Mouse (Mus musculus) MEL (cell line): ENCODE measurements around the gene Fer. TPM values are rescaled to one million over a fixed set of nuclear protein-coding genes. Genes with fewer than 3 reads are reported as not detected.

ENCODE experiments used
- DNase-seq: peaks from one replicate; pipeline ENCODE4 v3.0.0; 2011; ENCODE audit warnings: low read depth, low spot score
- H3K27ac ChIP-seq: 2 replicates; pipeline ENCODE4 v1.5.1; 2012; ENCODE audit warnings: low read depth, mild to moderate bottlenecking, control low read depth, low read length, moderate library complexity; ENCODE audit not compliant: control insufficient read depth
- H3K27me3 ChIP-seq, 2 experiments: fragments of 150-350 bp in 1 of 2; sonication (generic) in 1 of 2; 2 replicates each; pipeline ENCODE4 v1.6.1; 2012; ENCODE audit warnings: low read length in 2 of 2, mild to moderate bottlenecking in 2 of 2, improper control_type of control experiment in 1 of 2, moderate library complexity in 1 of 2; ENCODE audit not compliant: insufficient read depth in 2 of 2, control insufficient read depth in 1 of 2
- H3K36me3 ChIP-seq, 2 experiments: 2 replicates each; pipeline ENCODE4 v1.6.1; 2012 to 2014; ENCODE audit warnings: low read length in 2 of 2, improper control_type of control experiment in 1 of 2, inconsistent platforms in 1 of 2, mild to moderate bottlenecking in 1 of 2; ENCODE audit not compliant: insufficient read depth in 2 of 2, control insufficient read depth in 1 of 2
- H3K4me1 ChIP-seq, 2 experiments: fragments of 150-350 bp in 1 of 2; sonication (generic) in 1 of 2; 2 replicates each; pipeline ENCODE4 v1.6.1; 2012; ENCODE audit warnings: low read length in 2 of 2, improper control_type of control experiment in 1 of 2, mild to moderate bottlenecking in 1 of 2; ENCODE audit not compliant: insufficient read depth in 2 of 2, control insufficient read depth in 1 of 2
- H3K4me3 ChIP-seq, 2 experiments: fragments of 150-350 bp in 1 of 2; sonication (generic) in 1 of 2; 2 replicates each; pipeline ENCODE4 v1.5.1; 2012; ENCODE audit warnings: low read depth in 2 of 2, low read length in 2 of 2, mild to moderate bottlenecking in 2 of 2, moderate library complexity in 2 of 2, control low read depth in 1 of 2, improper control_type of control experiment in 1 of 2; ENCODE audit not compliant: control insufficient read depth in 1 of 2, insufficient read depth in 1 of 2
- H3K79me2 ChIP-seq: 2 replicates; pipeline ENCODE4 v1.6.1; 2012; ENCODE audit warnings: mild to moderate bottlenecking, low read length, moderate library complexity; ENCODE audit not compliant: control insufficient read depth, poor library complexity, insufficient read depth
- H3K9ac ChIP-seq: 2 replicates; pipeline ENCODE4 v1.6.1; 2012; ENCODE audit warnings: low read depth, mild to moderate bottlenecking, control low read depth, low read length, moderate library complexity; ENCODE audit not compliant: control insufficient read depth, poor library complexity, severe bottlenecking
- H3K9me3 ChIP-seq: fragments of 150-350 bp; sonication (generic); replicated peaks from 2 replicates; pipeline ENCODE4 v1.6.1; 2012; ENCODE audit warnings: mild to moderate bottlenecking, low read length, improper control_type of control experiment, moderate library complexity; ENCODE audit not compliant: insufficient read depth
- BHLHE40 ChIP-seq: IDR thresholded peaks from 2 replicates; pipeline ENCODE4 v1.6.1; 2012; ENCODE audit warnings: low read depth, mild to moderate bottlenecking, inconsistent platforms, low read length, improper control_type of control experiment, borderline replicate concordance
- CHD1 ChIP-seq: IDR thresholded peaks from 2 replicates; pipeline ENCODE4 v1.6.1; 2012; ENCODE audit warnings: low read depth, mild to moderate bottlenecking, inconsistent platforms, low read length, improper control_type of control experiment
- CTCF ChIP-seq, 3 experiments: IDR thresholded peaks in 2 of 3; conservative IDR thresholded peaks in 1 of 3; 2 replicates each; pipeline ENCODE4 v1.5.1; 2011 to 2012; ENCODE audit warnings: low read length in 3 of 3, low read depth in 2 of 3, mild to moderate bottlenecking in 2 of 3, improper control_type of control experiment in 1 of 3, inconsistent platforms in 1 of 3, mixed read lengths in 1 of 3, moderate library complexity in 1 of 3; ENCODE audit not compliant: control insufficient read depth in 1 of 3, insufficient read depth in 1 of 3, poor library complexity in 1 of 3, severe bottlenecking in 1 of 3
- E2F4 ChIP-seq: IDR thresholded peaks from 2 replicates; pipeline ENCODE4 v1.6.1; 2011; ENCODE audit warnings: low read depth, low read length, improper control_type of control experiment, borderline replicate concordance
- ELF1 ChIP-seq: IDR thresholded peaks from 2 replicates; pipeline ENCODE4 v1.6.1; 2014; ENCODE audit warnings: low read depth, mild to moderate bottlenecking, inconsistent platforms, low read length, improper control_type of control experiment, moderate library complexity
- EP300 ChIP-seq, 2 experiments: IDR thresholded peaks; 2 replicates each; pipeline ENCODE4 v1.6.1; 2011; ENCODE audit warnings: improper control_type of control experiment in 2 of 2, low read length in 2 of 2, low read depth in 1 of 2, mild to moderate bottlenecking in 1 of 2
- ETS1 ChIP-seq: IDR thresholded peaks from 2 replicates; pipeline ENCODE4 v1.6.1; 2012; ENCODE audit warnings: low read depth, mild to moderate bottlenecking, inconsistent platforms, low read length, improper control_type of control experiment, moderate library complexity
- GATA1 ChIP-seq: IDR thresholded peaks from 2 replicates; pipeline ENCODE4 v1.6.1; 2011; ENCODE audit warnings: low read depth, low read length, improper control_type of control experiment
- HCFC1 ChIP-seq: IDR thresholded peaks from 2 replicates; pipeline ENCODE4 v1.6.1; 2012; ENCODE audit warnings: low read depth, mild to moderate bottlenecking, inconsistent platforms, low read length, improper control_type of control experiment, moderate library complexity
- JUND ChIP-seq: IDR thresholded peaks from 2 replicates; pipeline ENCODE4 v1.6.1; 2011; ENCODE audit warnings: low read depth, mild to moderate bottlenecking, improper control_type of control experiment, low read length
- MAFK ChIP-seq: IDR thresholded peaks from 2 replicates; pipeline ENCODE4 v1.6.1; 2011; ENCODE audit warnings: low read depth, mild to moderate bottlenecking, low read length, improper control_type of control experiment, borderline replicate concordance
- MAX ChIP-seq: IDR thresholded peaks from 2 replicates; pipeline ENCODE4 v1.6.1; 2011; ENCODE audit warnings: low read length, improper control_type of control experiment
- MXI1 ChIP-seq: IDR thresholded peaks from 2 replicates; pipeline ENCODE4 v1.6.1; 2011; ENCODE audit warnings: mild to moderate bottlenecking, low read depth, low read length, improper control_type of control experiment
- MYB ChIP-seq: IDR thresholded peaks from 2 replicates; pipeline ENCODE4 v1.6.1; 2011; ENCODE audit warnings: mild to moderate bottlenecking, low read depth, low read length, improper control_type of control experiment
- MYC ChIP-seq: IDR thresholded peaks from 2 replicates; pipeline ENCODE4 v1.6.1; 2011; ENCODE audit warnings: low read depth, mild to moderate bottlenecking, low read length, improper control_type of control experiment, moderate library complexity
- NELFE ChIP-seq: IDR thresholded peaks from 2 replicates; pipeline ENCODE4 v1.6.1; 2011; ENCODE audit warnings: low read depth, low read length, improper control_type of control experiment
- NRF1 ChIP-seq: IDR thresholded peaks from 2 replicates; pipeline ENCODE4 v1.6.1; 2014; ENCODE audit warnings: low read depth, mild to moderate bottlenecking, inconsistent platforms, low read length, improper control_type of control experiment, moderate library complexity; ENCODE audit not compliant: poor library complexity, insufficient read depth, severe bottlenecking
- POLR2AphosphoS2 ChIP-seq: IDR thresholded peaks from 2 replicates; pipeline ENCODE4 v1.6.1; 2011; ENCODE audit warnings: low read length, improper control_type of control experiment
- POLR2AphosphoS5 ChIP-seq: IDR thresholded peaks from 2 replicates; pipeline ENCODE4 v1.6.1; 2012; ENCODE audit warnings: low read depth, borderline replicate concordance, mild to moderate bottlenecking, inconsistent platforms, low read length, moderate library complexity, mixed read lengths
- RCOR1 ChIP-seq: IDR thresholded peaks from 2 replicates; pipeline ENCODE4 v1.6.1; 2012; ENCODE audit warnings: low read depth, mild to moderate bottlenecking, inconsistent platforms, low read length, improper control_type of control experiment
- SIN3A ChIP-seq: IDR thresholded peaks from 2 replicates; pipeline ENCODE4 v1.6.1; 2012; ENCODE audit warnings: low read length, improper control_type of control experiment, inconsistent platforms
- SMC3 ChIP-seq: IDR thresholded peaks from 2 replicates; pipeline ENCODE4 v1.6.1; 2011; ENCODE audit warnings: low read depth, low read length, improper control_type of control experiment
- TAL1 ChIP-seq: IDR thresholded peaks from 2 replicates; pipeline ENCODE4 v1.6.1; 2012; ENCODE audit warnings: mild to moderate bottlenecking, inconsistent platforms, low read length, moderate library complexity, mixed read lengths
- TBP ChIP-seq: IDR thresholded peaks from 2 replicates; pipeline ENCODE4 v1.8.0; 2011; ENCODE audit warnings: low read depth, low read length, improper control_type of control experiment
- UBTF ChIP-seq: IDR thresholded peaks from 2 replicates; pipeline ENCODE4 v1.6.1; 2012; ENCODE audit warnings: low read depth, mild to moderate bottlenecking, inconsistent platforms, low read length, improper control_type of control experiment, moderate library complexity, borderline replicate concordance; ENCODE audit not compliant: insufficient read depth
- ZC3H11A ChIP-seq: IDR thresholded peaks from 2 replicates; pipeline ENCODE4 v1.6.1; 2012; ENCODE audit warnings: low read depth, mild to moderate bottlenecking, inconsistent platforms, low read length, improper control_type of control experiment
- ZMIZ1 ChIP-seq: IDR thresholded peaks from 2 replicates; pipeline ENCODE4 v1.6.1; 2012; ENCODE audit warnings: low read depth, mild to moderate bottlenecking, inconsistent platforms, low read length, improper control_type of control experiment, moderate library complexity
- ZNF384 ChIP-seq: IDR thresholded peaks from 2 replicates; pipeline ENCODE4 v1.6.1; 2012; ENCODE audit warnings: low read depth, mild to moderate bottlenecking, inconsistent platforms, low read length, improper control_type of control experiment
- polyA plus RNA-seq, 2 experiments: library from polyadenylated mRNA; stranded (reverse) in 1 of 2; unstranded in 1 of 2; fragments of >175 nt in 1 of 2; fragments of >200 nt in 1 of 2; gene quantifications; 2 replicates each; pipeline versions ENCODE4 v1.2.1 to v1.2.4; 2012; ENCODE audit warnings: low replicate concordance in 2 of 2, low read depth in 1 of 2; ENCODE audit not compliant: insufficient read length in 2 of 2, insufficient read depth in 1 of 2, missing spikeins in 1 of 2
- total RNA-seq: library from RNA; depleted of rRNA; stranded (reverse); fragments of 300-350 nt; gene quantifications from 2 replicates; pipeline ENCODE4 v1.2.3, GENCODE M21; 2012

Fer gene
- total and polyA plus RNA-seq, 3 experiments, result 8.5 to 11.2 TPM; not detected in 1

DNA sequence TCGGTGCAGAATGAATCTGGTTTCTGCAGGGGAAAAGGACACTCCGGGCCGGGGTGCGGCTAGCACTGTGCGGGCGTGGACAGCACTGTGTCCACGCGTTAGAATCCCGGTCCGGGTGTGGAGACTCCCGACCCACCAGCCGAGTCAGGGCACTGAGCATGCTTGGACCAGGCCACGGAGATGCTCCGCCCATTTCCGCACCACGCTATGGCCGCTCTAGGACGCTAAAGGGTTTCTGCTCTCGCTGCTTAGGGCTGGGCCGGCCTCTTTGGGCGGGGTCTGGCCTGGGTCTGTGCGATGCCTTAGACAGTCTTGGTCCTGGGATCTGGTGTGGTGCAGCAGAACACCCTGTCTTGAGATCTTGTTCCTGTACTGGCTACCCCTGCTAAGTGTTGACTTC, 13.3 kb upstream of the Fer start (continued):
- no peak for TF ChIP-seq CTCF (IDR thresholded peaks at IDR 0.05 in 2 of 3, conservative IDR thresholded peaks at IDR 0.05 in 1 of 3; ENCODE audit: control insufficient read depth in 1 of 3, insufficient read depth in 1 of 3, low read depth in 2 of 3, low read length in 3 of 3, poor library complexity in 1 of 3, severe bottlenecking in 1 of 3)

GRCm38 (mm10) chr17:63850016-63850415, 12.8 kb upstream of the Fer start:
- Histone ChIP-seq H3K4me3 (peak overlapping the region; percentile 90 to 99), H3K27me3 (no peaks in the 10 kb centered on the region), H3K27ac (peak overlapping the region; percentile 3), H3K9me3 (no peaks in the 10 kb centered on the region), H3K4me1 (peaks cover 0 to 10% of the 10 kb centered on the region in 2 experiments; a peak in 3 of 4 replicates), H3K9ac (peak overlapping the region; percentile 62), H3K36me3 (peaks cover 0 to 8% of the 10 kb centered on the region in 2 experiments; a peak in 2 of 4 replicates), H3K79me2 (peaks cover 2% of the 10 kb centered on the region; the same call in 1 of the 2 replicates)
- DNase-seq, result peak; percentile 54
- TF ChIP-seq UBTF (no peak), TAL1 (no peak), SMC3 (no peak)

GRCm38 (mm10) chr17:63857023-63857544, 5.8 kb upstream of the Fer start:
- Histone ChIP-seq H3K4me1 (peaks cover 5 to 14% of the 10 kb centered on the region in 2 experiments; a peak in 3 of 4 replicates), H3K4me3 (peak overlapping the region; percentile 40 to 44), H3K27me3 (no peaks in the 10 kb centered on the region), H3K27ac (peak overlapping the region; percentile 76), H3K79me2 (no peaks in the 10 kb centered on the region), H3K36me3 (peaks cover 0 to 13% of the 10 kb centered on the region in 2 experiments; a peak in 2 of 4 replicates), H3K9me3 (no peaks in the 10 kb centered on the region), H3K9ac (peak overlapping the region; percentile 41)
- peak; percentile 83 for DNase-seq
- no peak for TF ChIP-seq SMC3
- peak; percentile 69 to 81 for TF ChIP-seq EP300 (IDR thresholded peaks at IDR 0.05; ENCODE audit: low read depth in 1 of 2, low read length in 2 of 2)
- TF ChIP-seq CHD1, result no peak
- TF ChIP-seq NRF1, result no peak
- TF ChIP-seq POLR2AphosphoS2, result no peak
- 0 out of 2 replicates have a peak, but pooled peaks have one; percentile 17 for TF ChIP-seq MXI1
- 0 out of 2 replicates have a peak, but pooled peaks have one; percentile 26 for TF ChIP-seq TBP
- no peak for TF ChIP-seq ELF1
- 0 out of 2 replicates have a peak, but pooled peaks have one; percentile 42 for TF ChIP-seq MYC
- TF ChIP-seq ZNF384, result peak; percentile 95
- TF ChIP-seq MAX, result no peak
- TF ChIP-seq E2F4, result no peak
- TF ChIP-seq JUND, result no peak
- TF ChIP-seq MAFK, result no peak; the same call in 1 of the 2 replicates
- TF ChIP-seq HCFC1, result 0 out of 2 replicates have a peak, but pooled peaks have one; percentile 11
- TF ChIP-seq ZC3H11A, result no peak
- TF ChIP-seq SIN3A, result peak; percentile 71
- TF ChIP-seq CTCF (IDR thresholded peaks at IDR 0.05 in 2 of 3, conservative IDR thresholded peaks at IDR 0.05 in 1 of 3; ENCODE audit: control insufficient read depth in 1 of 3, insufficient read depth in 1 of 3, low read depth in 2 of 3, low read length in 3 of 3, poor library complexity in 1 of 3, severe bottlenecking in 1 of 3), result no peak
- TF ChIP-seq MYB, result no peak
- TF ChIP-seq RCOR1, result peak; percentile 66
- TF ChIP-seq ZMIZ1, result no peak
- TF ChIP-seq NELFE, result no peak
- no peak for TF ChIP-seq POLR2AphosphoS5
- TF ChIP-seq BHLHE40, result no peak
- TF ChIP-seq GATA1, result peak; percentile 86
- TF ChIP-seq ETS1, result peak; percentile 72
